Mouse (Mus musculus) erythroblast, embryonic 14.5 days (primary cell): ENCODE results near the gene Sqor.

ENCODE experiments used
- GATA1 ChIP-seq: IDR thresholded peaks from 2 replicates; pipeline ENCODE4 v1.6.1; 2012; ENCODE audit warnings: low read length, inconsistent platforms, mixed read lengths
- TAL1 ChIP-seq: IDR thresholded peaks from 3 replicates; pipeline ENCODE4 v1.6.1; 2012; ENCODE audit warnings: low read length, inconsistent platforms, mixed read lengths

GRCm38 (mm10) chr2:122762991-122763390 is 2.0 kb upstream of the Sqor start:
- TF ChIP-seq TAL1: no peak
- no peak for TF ChIP-seq GATA1
